Mouse (Mus musculus) layer of hippocampus, postnatal 25 days (tissue): ENCODE results near the gene 6030468B19Rik. TPM values are rescaled to one million over a fixed set of nuclear protein-coding genes. Genes with fewer than 3 reads are reported as not detected.

ENCODE experiments used
- DNase-seq, 2 experiments: peaks; one replicate each; pipeline ENCODE4 v3.0.0; 2022; ENCODE audit warnings: mixed read lengths in 2 of 2, low spot score in 1 of 2; ENCODE audit errors: extremely low spot score in 1 of 2
- total RNA-seq, 2 experiments: library from RNA; stranded (reverse); gene quantifications; 2 replicates each; pipeline ENCODE4 v1.2.3; 2021

Gene 6030468B19Rik
- total RNA-seq, 2 experiments from 2014 or later = 0.35 TPM; not detected in 1

DNA sequence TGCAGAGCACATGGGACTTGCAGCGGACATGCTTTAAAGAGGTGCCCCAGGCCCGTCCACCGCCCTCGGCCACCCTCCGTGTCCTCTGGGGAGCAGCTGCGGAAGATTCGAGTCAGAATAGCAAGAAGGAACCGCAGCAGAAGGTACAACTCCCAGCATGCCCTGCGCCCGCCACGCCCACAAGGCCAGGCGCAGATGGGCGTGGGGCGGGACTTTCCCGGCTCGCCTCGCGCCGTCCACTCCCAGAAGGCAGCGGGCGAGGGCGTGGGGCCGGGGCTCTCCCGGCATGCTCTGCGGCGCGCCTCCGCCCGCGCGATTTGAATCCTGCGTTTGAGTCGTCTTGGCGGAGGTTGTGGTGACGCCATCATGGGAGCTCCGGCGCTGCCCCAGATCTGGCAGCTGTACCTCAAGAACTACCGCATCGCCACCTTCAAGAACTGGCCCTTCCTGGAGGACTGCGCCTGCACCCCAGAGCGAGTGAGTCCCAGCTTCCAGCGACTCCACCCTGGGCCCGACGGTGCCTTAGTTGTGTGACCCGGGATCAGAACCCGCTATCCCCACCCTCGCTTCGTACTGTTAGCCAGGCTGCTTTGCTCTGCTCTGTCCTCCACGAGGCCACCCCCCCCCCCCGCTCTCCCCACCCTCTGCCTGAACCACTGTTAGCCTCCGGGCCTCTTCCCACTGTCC is 51.7 kb downstream of the 6030468B19Rik start, which contains the start of gene Birc5:
TSS of gene Birc5 (plus strand) at position 267 of the 687 bp plus-strand sequence.
- DNase-seq = peak; percentile 90 to 94

DNA sequence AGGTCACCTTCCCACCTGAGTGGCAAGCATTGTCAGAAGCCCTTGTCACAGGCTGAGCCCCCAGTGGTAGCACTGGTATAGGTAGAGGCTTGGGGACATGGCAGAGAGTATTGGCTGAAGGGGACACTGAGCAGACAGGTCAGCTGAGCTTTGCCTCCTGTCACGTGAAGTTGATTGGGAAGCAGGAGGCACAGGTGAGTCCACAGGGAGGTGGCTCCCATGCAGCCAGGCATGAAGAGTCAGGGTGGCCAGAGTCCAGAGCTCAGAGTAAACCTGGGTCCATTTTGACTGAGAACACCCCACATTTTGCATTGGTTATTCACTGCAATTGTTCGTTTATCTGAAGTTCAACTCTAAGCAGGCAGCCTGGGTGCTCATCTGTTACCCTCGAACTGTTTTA is 55.4 kb downstream of the 6030468B19Rik start:
- DNase-seq = no peak

DNA sequence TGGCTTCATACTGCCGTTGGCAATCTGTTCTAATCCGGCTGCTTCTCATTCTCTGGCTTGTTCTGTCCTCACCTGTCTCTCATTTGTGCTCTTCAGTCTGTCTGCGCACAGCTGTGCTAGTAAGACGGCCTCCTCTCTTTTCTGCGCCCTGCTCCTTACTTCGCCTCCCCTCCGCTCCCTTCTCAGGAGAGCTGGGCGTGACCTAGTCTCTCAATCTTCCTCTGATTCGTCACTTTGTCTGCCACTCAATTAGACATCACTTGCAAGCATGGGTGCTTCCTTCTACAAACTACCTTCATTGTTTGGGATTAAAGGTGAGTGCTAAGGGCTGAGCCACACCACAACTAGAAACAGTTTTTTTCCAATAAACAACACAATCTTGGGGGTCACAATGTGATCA is 56.8 kb downstream of the 6030468B19Rik start:
- no peak for DNase-seq

DNA sequence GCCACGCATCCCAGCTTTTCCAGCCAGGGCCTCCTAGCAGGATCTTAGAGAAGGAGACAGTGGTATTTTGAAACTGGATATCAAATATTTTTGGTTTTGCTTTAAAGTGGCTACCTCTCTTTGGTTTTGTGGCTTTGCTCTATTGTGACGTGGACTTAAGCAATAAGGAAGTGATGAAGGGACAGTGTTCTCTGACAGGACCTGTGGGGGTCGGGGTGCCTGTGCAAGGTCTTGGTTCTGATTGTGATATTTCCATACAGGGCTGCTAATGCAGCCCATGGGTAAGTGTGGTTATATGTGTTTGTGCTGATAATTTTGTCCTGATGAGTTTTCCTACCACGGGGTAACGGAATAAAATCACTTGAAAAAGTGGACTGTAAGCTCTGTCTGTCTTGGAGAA is 57.9 kb downstream of the 6030468B19Rik start:
- no peak for DNase-seq

DNA sequence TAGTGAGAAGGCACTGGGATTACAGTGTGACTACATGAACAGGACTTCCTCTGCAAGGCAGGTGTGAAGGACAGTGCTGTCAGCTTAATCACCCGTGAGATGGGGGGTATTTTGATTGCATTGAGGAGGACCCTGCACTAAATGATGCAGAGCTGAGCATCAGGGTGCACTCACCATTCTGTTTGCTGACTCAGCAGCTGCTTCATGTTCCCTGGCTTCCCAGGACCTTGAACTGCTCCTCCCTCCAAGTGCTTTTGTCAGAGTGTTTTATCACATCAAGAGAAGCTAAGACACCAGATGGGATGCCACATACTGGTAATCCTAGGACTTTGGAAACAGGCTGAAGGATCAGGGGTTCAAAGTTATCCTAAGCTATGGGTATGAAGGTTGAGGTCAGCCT is 58.5 kb downstream of the 6030468B19Rik start:
- DNase-seq = no peak

Other genes with a start within 250 kb of the 6030468B19Rik start
- gene Tnrc6c, start 143.4 kb upstream of the 6030468B19Rik start, total RNA-seq = 10 to 100 TPM; 53.8 to 76.8 TPM
- gene Tmc8, start 15.6 kb upstream of the 6030468B19Rik start, total RNA-seq = under 1 TPM; 0.35 to 0.89 TPM
- 1 to 10 TPM; 5.3 to 5.5 TPM for gene Tmc6, start 15.5 kb upstream of the 6030468B19Rik start, total RNA-seq
- gene Gm20708, start 12.0 kb downstream of the 6030468B19Rik start, total RNA-seq = 1 to 10 TPM; 1.9 to 3.2 TPM
- gene Syngr2, start 12.0 kb downstream of the 6030468B19Rik start, total RNA-seq = 10 to 100 TPM; 10.8 to 11.1 TPM
- 1 to 10 TPM; 4.6 to 5.4 TPM for gene Afmid, start 28.3 kb downstream of the 6030468B19Rik start, total RNA-seq
- gene Tk1, start 28.4 kb downstream of the 6030468B19Rik start, total RNA-seq = 1 to 10 TPM; 1.1 TPM
- 1 to 10 TPM; 1.2 to 1.3 TPM for gene Birc5, start 51.6 kb downstream of the 6030468B19Rik start, total RNA-seq
- gene Tmem235, start 63.1 kb downstream of the 6030468B19Rik start, total RNA-seq = not detected
- 1 to 10 TPM; 4.2 TPM for gene Tha1, start 75.8 kb downstream of the 6030468B19Rik start, total RNA-seq
- 1 to 10 TPM; 1.3 to 1.8 TPM for gene Socs3, start 172.4 kb downstream of the 6030468B19Rik start, total RNA-seq
- 10 to 100 TPM; 74.2 to 75.9 TPM for gene Pgs1, start 188.6 kb downstream of the 6030468B19Rik start, total RNA-seq